Mouse (Mus musculus): ENCODE measurements around the gene Nub1. TPM values are rescaled to one million over a fixed set of nuclear protein-coding genes. Genes with fewer than 3 reads are reported as not detected.
A peak's percentile ranks its signal among the peaks of the same experiment; 100 is the strongest.
"Not testable (repeated sequence)": the region's sequence is repeated elsewhere in the genome, so short reads cannot be mapped to it uniquely, and the experiment has no call there.

Gene Nub1
- polyA plus RNA-seq, 1 experiment, result not detected

- no peak for TF ChIP-seq POLR2A (IDR thresholded peaks at IDR 0.05; ENCODE audit: insufficient read depth, low read depth, low read length)
- no peak for TF ChIP-seq CTCF (IDR thresholded peaks at IDR 0.05; ENCODE audit: insufficient read depth, low read depth, low read length)
- no peak overlapping the region for H3K27ac ChIP-seq (ENCODE audit: insufficient read depth, low read depth, low read length)
- WGBS, result 97% methylated on average over 5 of the region's 5 CpGs
- H3K4me3 ChIP-seq (ENCODE audit: insufficient read depth, low read depth, low read length), result no peak overlapping the region
- H3K4me1 ChIP-seq (ENCODE audit: control insufficient read depth, insufficient read depth, low read length), result no peaks in the 10 kb centered on the region
Observed at GRCm38 (mm10) chr5:24652780-24653179, 32.6 kb upstream of the Nub1 start.

GRCm38 (mm10) chr5:24654491-24654890 is 30.8 kb upstream of the Nub1 start:
- 87% methylated on average over 6 of the region's 6 CpGs for WGBS
- no peak overlapping the region for H3K27ac ChIP-seq (ENCODE audit: insufficient read depth, low read depth, low read length)
- no peaks in the 10 kb centered on the region for H3K4me1 ChIP-seq (ENCODE audit: control insufficient read depth, insufficient read depth, low read length)
- no peak for TF ChIP-seq POLR2A (IDR thresholded peaks at IDR 0.05; ENCODE audit: insufficient read depth, low read depth, low read length)
- TF ChIP-seq CTCF (IDR thresholded peaks at IDR 0.05; ENCODE audit: insufficient read depth, low read depth, low read length), result no peak
- H3K4me3 ChIP-seq (ENCODE audit: insufficient read depth, low read depth, low read length), result no peak overlapping the region

- WGBS, result 50% methylated on average over 2 of the region's 2 CpGs
- no peak for TF ChIP-seq CTCF (IDR thresholded peaks at IDR 0.05; ENCODE audit: insufficient read depth, low read depth, low read length)
- no peak for TF ChIP-seq POLR2A (IDR thresholded peaks at IDR 0.05; ENCODE audit: insufficient read depth, low read depth, low read length)
- no peak overlapping the region for H3K4me3 ChIP-seq (ENCODE audit: insufficient read depth, low read depth, low read length)
- no peaks in the 10 kb centered on the region for H3K4me1 ChIP-seq (ENCODE audit: control insufficient read depth, insufficient read depth, low read length)
- no peak overlapping the region for H3K27ac ChIP-seq (ENCODE audit: insufficient read depth, low read depth, low read length)
Observed at GRCm38 (mm10) chr5:24657113-24657512, 28.2 kb upstream of the Nub1 start.

- no peak overlapping the region for H3K27ac ChIP-seq (ENCODE audit: insufficient read depth, low read depth, low read length)
- H3K4me3 ChIP-seq (ENCODE audit: insufficient read depth, low read depth, low read length), result no peak overlapping the region
- H3K4me1 ChIP-seq (ENCODE audit: control insufficient read depth, insufficient read depth, low read length), result no peaks in the 10 kb centered on the region
- WGBS, result 59% methylated on average over 4 of the region's 4 CpGs
- TF ChIP-seq CTCF (IDR thresholded peaks at IDR 0.05; ENCODE audit: insufficient read depth, low read depth, low read length), result no peak
- no peak for TF ChIP-seq POLR2A (IDR thresholded peaks at IDR 0.05; ENCODE audit: insufficient read depth, low read depth, low read length)
Observed at GRCm38 (mm10) chr5:24659708-24660423, 25.5 kb upstream of the Nub1 start.

GRCm38 (mm10) chr5:24661457-24661856 is 23.9 kb upstream of the Nub1 start:
- H3K4me1 ChIP-seq (ENCODE audit: control insufficient read depth, insufficient read depth, low read length), result no peaks in the 10 kb centered on the region
- H3K4me3 ChIP-seq (ENCODE audit: insufficient read depth, low read depth, low read length), result no peak overlapping the region
- 79% methylated on average over 6 of the region's 6 CpGs for WGBS
- TF ChIP-seq CTCF (IDR thresholded peaks at IDR 0.05; ENCODE audit: insufficient read depth, low read depth, low read length), result no peak
- TF ChIP-seq POLR2A (IDR thresholded peaks at IDR 0.05; ENCODE audit: insufficient read depth, low read depth, low read length), result no peak
- no peak overlapping the region for H3K27ac ChIP-seq (ENCODE audit: insufficient read depth, low read depth, low read length)

- Histone ChIP-seq H3K4me1 (ENCODE audit: control insufficient read depth, insufficient read depth, low read length) (no peaks in the 10 kb centered on the region), H3K27ac (ENCODE audit: insufficient read depth, low read depth, low read length) (no peak overlapping the region), H3K4me3 (ENCODE audit: insufficient read depth, low read depth, low read length) (no peak overlapping the region)
- 17% methylated on average over 4 of the region's 4 CpGs for WGBS
- TF ChIP-seq POLR2A (IDR thresholded peaks at IDR 0.05; ENCODE audit: insufficient read depth, low read depth, low read length), result no peak
- no peak for TF ChIP-seq CTCF (IDR thresholded peaks at IDR 0.05; ENCODE audit: insufficient read depth, low read depth, low read length)
Observed at GRCm38 (mm10) chr5:24674238-24674637, 11.1 kb upstream of the Nub1 start.

- peaks cover 5% of the 10 kb centered on the region for H3K4me1 ChIP-seq (ENCODE audit: control insufficient read depth, insufficient read depth, low read length)
- TF ChIP-seq CTCF (IDR thresholded peaks at IDR 0.05; ENCODE audit: insufficient read depth, low read depth, low read length), result no peak
- H3K27ac ChIP-seq (ENCODE audit: insufficient read depth, low read depth, low read length), result no peak overlapping the region
- no peak overlapping the region for H3K4me3 ChIP-seq (ENCODE audit: insufficient read depth, low read depth, low read length)
- 60% methylated on average over 1 of the region's 1 CpGs for WGBS
Observed at GRCm38 (mm10) chr5:24681436-24681835, 3.9 kb upstream of the Nub1 start.

GRCm38 (mm10) chr5:24684578-24685365 is 560 bp upstream of the Nub1 start:
- H3K4me1 ChIP-seq (ENCODE audit: control insufficient read depth, insufficient read depth, low read length), result peaks cover 9% of the 10 kb centered on the region
- H3K27ac ChIP-seq (ENCODE audit: insufficient read depth, low read depth, low read length), result peak overlapping the region; percentile 92
- TF ChIP-seq POLR2A (IDR thresholded peaks at IDR 0.05; ENCODE audit: insufficient read depth, low read depth, low read length) (no peak), CTCF (IDR thresholded peaks at IDR 0.05; ENCODE audit: insufficient read depth, low read depth, low read length) (no peak)
- 9% methylated on average over 16 of the region's 16 CpGs for WGBS
- H3K4me3 ChIP-seq (ENCODE audit: insufficient read depth, low read depth, low read length), result peak overlapping the region; percentile 72

- Histone ChIP-seq H3K27ac (ENCODE audit: insufficient read depth, low read depth, low read length) (peak overlapping the region; percentile 62; the same call in 1 of the 2 replicates), H3K4me1 (ENCODE audit: control insufficient read depth, insufficient read depth, low read length) (peaks cover 14% of the 10 kb centered on the region), H3K4me3 (ENCODE audit: insufficient read depth, low read depth, low read length) (peak overlapping the region; percentile 72)
- WGBS, result under 1% methylated on average over 15 of the region's 15 CpGs
- TF ChIP-seq POLR2A (IDR thresholded peaks at IDR 0.05; ENCODE audit: insufficient read depth, low read depth, low read length) (no peak), CTCF (IDR thresholded peaks at IDR 0.05; ENCODE audit: insufficient read depth, low read depth, low read length) (no peak)
Observed at GRCm38 (mm10) chr5:24686176-24686575, 844 bp downstream of the Nub1 start.

GRCm38 (mm10) chr5:24686671-24687420 is 1.5 kb downstream of the Nub1 start:
- 55% methylated on average over 16 of the region's 16 CpGs for WGBS
- H3K4me1 ChIP-seq (ENCODE audit: control insufficient read depth, insufficient read depth, low read length), result peaks cover 14% of the 10 kb centered on the region
- not testable (repeated sequence) for H3K4me3 ChIP-seq (ENCODE audit: insufficient read depth, low read depth, low read length); H3K27ac ChIP-seq (ENCODE audit: insufficient read depth, low read depth, low read length)

All from olfactory bulb, adult 2 months (tissue).